In the genomic region with DNA sequence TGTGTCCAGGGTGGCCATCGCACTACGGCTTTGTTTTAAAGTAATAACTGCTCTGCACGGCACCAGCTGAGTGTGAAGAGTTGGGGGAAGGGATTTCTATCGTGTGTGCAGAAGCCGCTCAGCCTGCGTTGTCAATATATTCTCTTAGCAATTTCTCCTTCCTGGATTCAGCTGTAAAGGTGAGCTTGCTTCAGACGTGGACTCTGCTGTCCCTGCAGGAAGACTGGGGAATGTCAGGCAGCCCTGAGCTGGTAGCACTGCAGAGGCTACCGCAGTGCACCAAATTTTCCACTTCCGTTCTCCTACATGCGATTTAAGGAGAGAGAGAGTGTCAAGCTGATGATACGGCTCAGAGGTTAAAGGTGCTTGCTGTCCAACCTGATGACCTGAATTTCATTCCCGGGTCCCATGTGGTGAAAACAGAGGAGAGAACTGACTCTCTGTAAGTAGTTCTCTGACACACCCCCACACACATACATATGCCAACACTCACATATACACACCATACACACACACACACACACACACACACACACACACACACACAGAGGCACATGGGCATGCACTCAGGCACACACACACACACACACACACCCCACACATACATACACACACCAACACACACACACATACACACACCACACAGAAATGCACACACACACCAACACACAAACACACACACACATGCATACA, we compare ENCODE assay signal across 8 mouse cellular contexts. TPM values are rescaled to one million over a fixed set of nuclear protein-coding genes. Genes with fewer than 3 reads are reported as not detected.
DNase-seq lines count a peak whose midpoint lies in the region; ATAC-seq and TF ChIP-seq lines count a peak whose summit lies in the region.

No protein-coding gene starts in this region.

- TF ChIP-seq CTCF in layer of hippocampus, adult 2 months (conservative IDR thresholded peaks at IDR 0.05), result peak; percentile 77

- no peaks in the 10 kb centered on the region for H3K9me3 ChIP-seq in forebrain, embryonic 13.5 days (replicated peaks)
- no peaks in the 10 kb centered on the region for H3K9me3 ChIP-seq in kidney, embryonic 15.5 days (replicated peaks)
- no peaks in the 10 kb centered on the region for H3K9me3 ChIP-seq in lung, embryonic 15.5 days

- DNase-seq in layer of hippocampus, adult 2 months (ENCODE audit: low spot score in 2 of 2), result peak in 1 of 2 experiments; percentile 3
- no peak for DNase-seq in layer of hippocampus, adult 9-11 months
- peak; percentile 47 for DNase-seq in adrenal gland, postnatal 14 days
- peak; percentile 56 to 61 for DNase-seq in right cerebral cortex, postnatal 10 days (ENCODE audit: low spot score in 2 of 2)
- no peak for DNase-seq in thymus, adult 18-20 months

- ATAC-seq in forebrain, embryonic 13.5 days, result peak; percentile 63; the same call in 1 of the 2 replicates
- ATAC-seq in kidney, embryonic 15.5 days (replicated peaks; ENCODE audit: low FRiP score), result peak; percentile 77
- peak; percentile 52; the same call in 1 of the 2 replicates for ATAC-seq in lung, embryonic 15.5 days (ENCODE audit: borderline replicate concordance, extremely low read depth, low FRiP score, low TSS enrichment)

- H3K4me3 ChIP-seq in layer of hippocampus, adult 2 months, result no peak overlapping the region
- H3K4me3 ChIP-seq in forebrain, embryonic 13.5 days, result no peak overlapping the region
- H3K4me3 ChIP-seq in kidney, embryonic 15.5 days (replicated peaks), result no peak overlapping the region
- no peak overlapping the region for H3K4me3 ChIP-seq in lung, embryonic 15.5 days

- no peaks in the 10 kb centered on the region for H3K4me1 ChIP-seq in forebrain, embryonic 13.5 days
- no peaks in the 10 kb centered on the region for H3K4me1 ChIP-seq in kidney, embryonic 15.5 days
- no peaks in the 10 kb centered on the region for H3K4me1 ChIP-seq in lung, embryonic 15.5 days

- no peak overlapping the region for H3K9ac ChIP-seq in forebrain, embryonic 13.5 days
- H3K9ac ChIP-seq in kidney, embryonic 15.5 days, result no peak overlapping the region
- H3K9ac ChIP-seq in lung, embryonic 15.5 days, result no peak overlapping the region

- no peaks in the 10 kb centered on the region for H3K36me3 ChIP-seq in forebrain, embryonic 13.5 days (ENCODE audit: poor library complexity, severe bottlenecking)
- no peaks in the 10 kb centered on the region for H3K36me3 ChIP-seq in kidney, embryonic 15.5 days
- no peaks in the 10 kb centered on the region for H3K36me3 ChIP-seq in lung, embryonic 15.5 days

- H3K27ac ChIP-seq in layer of hippocampus, adult 2 months, result no peak overlapping the region
- H3K27ac ChIP-seq in forebrain, embryonic 13.5 days, result no peak overlapping the region
- H3K27ac ChIP-seq in kidney, embryonic 15.5 days, result no peak overlapping the region
- H3K27ac ChIP-seq in lung, embryonic 15.5 days, result no peak overlapping the region

- WGBS in forebrain, embryonic 13.5 days, result 68% methylated on average over 12 of the region's 12 CpGs
- 47% methylated on average over 12 of the region's 12 CpGs for WGBS in kidney, embryonic 15.5 days
- 24% methylated on average over 12 of the region's 12 CpGs for WGBS in lung, embryonic 15.5 days

- H3K4me2 ChIP-seq in forebrain, embryonic 13.5 days, result no peak overlapping the region
- H3K4me2 ChIP-seq in kidney, embryonic 15.5 days, result no peak overlapping the region
- H3K4me2 ChIP-seq in lung, embryonic 15.5 days, result no peak overlapping the region

- H3K27me3 ChIP-seq in forebrain, embryonic 13.5 days, result no peaks in the 10 kb centered on the region
- no peaks in the 10 kb centered on the region for H3K27me3 ChIP-seq in kidney, embryonic 15.5 days
- no peaks in the 10 kb centered on the region for H3K27me3 ChIP-seq in lung, embryonic 15.5 days

RNA-seq across cellular contexts. Expression of gene Prelid3b, which starts 59.9 kb away (rescaled TPM):
- total RNA-seq in layer of hippocampus, adult 2 months (2021), result 10 to 100 TPM; 39.9 to 43.5 TPM
- total RNA-seq in adrenal gland, postnatal 14 days (2021), result 177 and 185 TPM in 2 replicates
- polyA plus RNA-seq in forebrain, embryonic 13.5 days (2015; fragmentation: Nextera tagmentation; extraction: Ambion mirVana), result 120 and 124 TPM in 2 replicates
- 109 and 110 TPM in 2 replicates for polyA plus RNA-seq in kidney, embryonic 15.5 days (2015; fragmentation: Nextera tagmentation; extraction: Ambion mirVana)
- 116 TPM in 2 replicates for polyA plus RNA-seq in lung, embryonic 15.5 days (2015; fragmentation: Nextera tagmentation; extraction: Ambion mirVana)

Comparison
In these comparisons a context has a peak if more than half of its experiments do, and no peak if none do; other contexts are left out.
1. DNase-seq: peak in adrenal gland, postnatal 14 days (single experiment) and right cerebral cortex, postnatal 10 days (2 of 2); none in layer of hippocampus, adult 9-11 months (single experiment) and thymus, adult 18-20 months (0 of 2).
2. Peak in every context shown above with its lines, with median percentiles within 50 percentile points of each other: ATAC-seq.